ENCODE assay signal across 18 mouse cellular contexts in the genomic region with DNA sequence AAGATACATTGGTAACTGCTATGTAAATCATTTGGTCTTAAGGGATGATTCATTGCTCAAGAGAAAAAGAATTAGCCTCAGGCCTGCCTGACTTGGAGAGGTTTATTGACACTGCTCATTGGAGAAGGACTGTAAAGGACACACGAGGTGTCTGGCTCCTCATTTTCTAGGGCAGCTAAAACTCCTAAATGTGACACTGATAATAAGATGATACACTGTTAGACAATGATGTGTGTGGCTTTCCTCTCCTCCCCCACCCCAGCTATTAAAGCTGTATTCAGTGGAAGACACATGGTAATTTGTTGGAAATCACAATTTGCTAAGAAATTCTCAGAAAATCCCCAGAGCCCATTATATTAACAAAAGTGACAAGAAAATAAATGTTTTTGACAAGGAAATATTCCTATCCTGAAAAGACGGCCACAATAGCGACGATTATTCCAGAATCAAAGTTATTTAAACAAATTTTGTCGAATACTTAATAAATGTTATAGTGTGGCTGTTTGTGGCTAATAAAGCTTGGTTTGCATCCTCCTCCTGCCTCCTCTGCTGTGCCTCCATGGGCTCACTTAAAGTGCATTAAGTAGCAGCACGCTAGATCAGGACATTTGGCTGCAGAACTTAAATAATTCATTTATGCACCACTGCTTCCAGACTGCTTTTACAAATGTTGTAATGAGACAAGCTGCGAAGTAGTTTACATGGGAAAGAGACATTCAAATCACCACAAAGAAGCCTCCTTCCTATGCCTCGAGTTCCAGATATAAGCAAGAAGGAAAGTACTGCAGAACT.
A peak's percentile ranks its signal among the peaks of the same experiment; 100 is the strongest.
DNase-seq lines count a peak whose midpoint lies in the region; ATAC-seq lines count a peak whose summit lies in the region.
"Had no signal": no experiment of that assay in that cellular context is flagged by ENCODE, and none has a peak within 500 bp of the region (broad histone marks: within the 10 kb centered on the region; RNA-seq: fewer than 3 reads in every experiment).

No protein-coding gene starts in this region.

- H3K9ac ChIP-seq in hindbrain, embryonic 13.5 days: no peak overlapping the region
- H3K9ac ChIP-seq in midbrain, embryonic 16.5 days (ENCODE audit: low read depth, low read length): no peak overlapping the region
- no peak overlapping the region for H3K9ac ChIP-seq in forebrain, embryonic 14.5 days (ENCODE audit: low read length)
- H3K9ac ChIP-seq in forebrain, embryonic 16.5 days (replicated peaks; ENCODE audit: low read depth, low read length): no peak overlapping the region
- H3K9ac ChIP-seq in kidney, embryonic 15.5 days: no peak overlapping the region
- H3K9ac ChIP-seq: heart, embryonic 15.5 days had no signal

- no peaks in the 10 kb centered on the region for H3K27me3 ChIP-seq in hindbrain, embryonic 13.5 days
- H3K27me3 ChIP-seq in hindbrain, embryonic 10.5 days (ENCODE audit: insufficient read depth, poor library complexity, severe bottlenecking): no peaks in the 10 kb centered on the region
- no peaks in the 10 kb centered on the region for H3K27me3 ChIP-seq in midbrain, embryonic 16.5 days (ENCODE audit: control insufficient read depth, insufficient read depth, low read depth, low read length)
- no peaks in the 10 kb centered on the region for H3K27me3 ChIP-seq in midbrain, embryonic 10.5 days (ENCODE audit: low read depth, poor library complexity, severe bottlenecking)
- no peaks in the 10 kb centered on the region for H3K27me3 ChIP-seq in forebrain, embryonic 14.5 days (replicated peaks; ENCODE audit: control insufficient read depth, insufficient read depth, low read length)
- no peaks in the 10 kb centered on the region for H3K27me3 ChIP-seq in forebrain, embryonic 16.5 days (replicated peaks; ENCODE audit: control insufficient read depth, insufficient read depth, low read length)
- no peaks in the 10 kb centered on the region for H3K27me3 ChIP-seq in kidney, embryonic 15.5 days
- H3K27me3 ChIP-seq: heart, embryonic 15.5 days had no signal

- ATAC-seq in hindbrain, embryonic 13.5 days (ENCODE audit: low FRiP score): no peak
- peak; percentile 45; the same call in 1 of the 2 replicates for ATAC-seq in midbrain, embryonic 16.5 days
- ATAC-seq in forebrain, embryonic 14.5 days: peak; percentile 65
- peak; percentile 89 for ATAC-seq in forebrain, embryonic 16.5 days
- ATAC-seq in kidney, embryonic 15.5 days (replicated peaks; ENCODE audit: low FRiP score): no peak

- peaks cover 10% of the 10 kb centered on the region for H3K4me1 ChIP-seq in hindbrain, embryonic 13.5 days (replicated peaks)
- no peaks in the 10 kb centered on the region for H3K4me1 ChIP-seq in hindbrain, embryonic 10.5 days (replicated peaks)
- H3K4me1 ChIP-seq in midbrain, embryonic 16.5 days (ENCODE audit: control insufficient read depth, insufficient read depth, low read length): peaks cover 2% of the 10 kb centered on the region; the same call in 1 of the 2 replicates
- H3K4me1 ChIP-seq in midbrain, embryonic 10.5 days: no peaks in the 10 kb centered on the region
- no peaks in the 10 kb centered on the region for H3K4me1 ChIP-seq in forebrain, embryonic 14.5 days (ENCODE audit: control insufficient read depth, insufficient read depth, low read length)
- peaks cover 5% of the 10 kb centered on the region; the same call in 1 of the 2 replicates for H3K4me1 ChIP-seq in forebrain, embryonic 16.5 days (replicated peaks; ENCODE audit: control insufficient read depth, insufficient read depth, low read length)
- H3K4me1 ChIP-seq in kidney, embryonic 15.5 days: 0 out of 2 replicates have a peak, but pooled peaks cover 4% of the 10 kb centered on the region
- H3K4me1 ChIP-seq: embryonic facial prominence, embryonic 10.5 days; heart, embryonic 15.5 days had no signal

- H3K27ac ChIP-seq in hindbrain, embryonic 13.5 days: peak overlapping the region; percentile 30; the same call in 1 of the 2 replicates
- no peak overlapping the region for H3K27ac ChIP-seq in hindbrain, embryonic 10.5 days
- 0 out of 2 replicates have a peak overlapping the region, but pooled peaks have one; percentile 38 for H3K27ac ChIP-seq in midbrain, embryonic 16.5 days (ENCODE audit: low read length)
- H3K27ac ChIP-seq in midbrain, embryonic 10.5 days (replicated peaks): no peak overlapping the region
- no peak overlapping the region for H3K27ac ChIP-seq in forebrain, embryonic 14.5 days (ENCODE audit: low read depth, low read length)
- H3K27ac ChIP-seq in forebrain, embryonic 16.5 days (ENCODE audit: low read length): 0 out of 2 replicates have a peak overlapping the region, but pooled peaks have one; percentile 10
- H3K27ac ChIP-seq in kidney, embryonic 15.5 days: no peak overlapping the region
- H3K27ac ChIP-seq: embryonic facial prominence, embryonic 10.5 days; heart, adult 2 months; heart, embryonic 15.5 days had no signal

- no peak overlapping the region for H3K4me2 ChIP-seq in hindbrain, embryonic 13.5 days
- no peak overlapping the region for H3K4me2 ChIP-seq in midbrain, embryonic 16.5 days (ENCODE audit: low read length)
- H3K4me2 ChIP-seq in forebrain, embryonic 14.5 days (ENCODE audit: low read length): no peak overlapping the region
- H3K4me2 ChIP-seq in forebrain, embryonic 16.5 days (ENCODE audit: low read length): no peak overlapping the region
- no peak overlapping the region for H3K4me2 ChIP-seq in kidney, embryonic 15.5 days
- H3K4me2 ChIP-seq: heart, embryonic 11.5 days; heart, embryonic 15.5 days had no signal

- H3K36me3 ChIP-seq in hindbrain, embryonic 13.5 days: no peaks in the 10 kb centered on the region
- no peaks in the 10 kb centered on the region for H3K36me3 ChIP-seq in hindbrain, embryonic 10.5 days
- H3K36me3 ChIP-seq in midbrain, embryonic 16.5 days (ENCODE audit: control insufficient read depth, insufficient read depth, low read length): no peaks in the 10 kb centered on the region
- H3K36me3 ChIP-seq in midbrain, embryonic 10.5 days: no peaks in the 10 kb centered on the region
- no peaks in the 10 kb centered on the region for H3K36me3 ChIP-seq in forebrain, embryonic 14.5 days (ENCODE audit: control insufficient read depth, insufficient read depth, low read length)
- H3K36me3 ChIP-seq in forebrain, embryonic 16.5 days (ENCODE audit: control insufficient read depth, insufficient read depth): no peaks in the 10 kb centered on the region
- no peaks in the 10 kb centered on the region for H3K36me3 ChIP-seq in kidney, embryonic 15.5 days
- H3K36me3 ChIP-seq: embryonic facial prominence, embryonic 10.5 days; heart, embryonic 15.5 days had no signal

- no peak overlapping the region for H3K4me3 ChIP-seq in hindbrain, embryonic 13.5 days
- no peak overlapping the region for H3K4me3 ChIP-seq in hindbrain, embryonic 10.5 days
- H3K4me3 ChIP-seq in midbrain, embryonic 16.5 days (ENCODE audit: low read depth, low read length): no peak overlapping the region
- no peak overlapping the region for H3K4me3 ChIP-seq in midbrain, embryonic 10.5 days
- H3K4me3 ChIP-seq in forebrain, embryonic 14.5 days (ENCODE audit: low read depth, low read length): no peak overlapping the region
- H3K4me3 ChIP-seq in forebrain, embryonic 16.5 days (replicated peaks; ENCODE audit: low read length): no peak overlapping the region
- H3K4me3 ChIP-seq in kidney, embryonic 15.5 days (replicated peaks): no peak overlapping the region
- H3K4me3 ChIP-seq: embryonic facial prominence, embryonic 10.5 days; heart, adult 2 months; heart, embryonic 15.5 days had no signal

- DNase-seq in hindbrain, embryonic 10.5 days (ENCODE audit: low spot score): no peak
- DNase-seq in midbrain, embryonic 10.5 days (ENCODE audit: low spot score): no peak
- DNase-seq in forebrain, embryonic 14.5 days (ENCODE audit: low spot score): peak; percentile 59
- no peak for DNase-seq in layer of hippocampus, adult 8-10 months (ENCODE audit: low spot score in 2 of 2)
- DNase-seq: adrenal gland, adult 2 months; adrenal gland, postnatal 25 days; cerebellum, adult 2 months; cerebellum, postnatal 10 days; gastrocnemius, postnatal 14 days; heart, adult 2 months; heart, postnatal 14 days had no signal

- H3K9me3 ChIP-seq in hindbrain, embryonic 13.5 days: no peaks in the 10 kb centered on the region
- no peaks in the 10 kb centered on the region for H3K9me3 ChIP-seq in hindbrain, embryonic 10.5 days
- no peaks in the 10 kb centered on the region for H3K9me3 ChIP-seq in midbrain, embryonic 16.5 days (replicated peaks; ENCODE audit: control insufficient read depth, low read length, poor library complexity, severe bottlenecking)
- H3K9me3 ChIP-seq in midbrain, embryonic 10.5 days (replicated peaks): no peaks in the 10 kb centered on the region
- no peaks in the 10 kb centered on the region for H3K9me3 ChIP-seq in forebrain, embryonic 14.5 days (replicated peaks; ENCODE audit: control insufficient read depth, low read length)
- no peaks in the 10 kb centered on the region for H3K9me3 ChIP-seq in forebrain, embryonic 16.5 days (ENCODE audit: control insufficient read depth, low read length)
- H3K9me3 ChIP-seq in kidney, embryonic 15.5 days (replicated peaks): no peaks in the 10 kb centered on the region
- H3K9me3 ChIP-seq: embryonic facial prominence, embryonic 10.5 days had no signal

- 54% methylated on average over 8 of the region's 8 CpGs for WGBS in hindbrain, embryonic 13.5 days
- 71% methylated on average over 8 of the region's 8 CpGs for WGBS in hindbrain, embryonic 10.5 days
- 56% methylated on average over 8 of the region's 8 CpGs for WGBS in midbrain, embryonic 16.5 days
- whole genome bisulfite sequencing in midbrain, embryonic 10.5 days: 70% methylated on average over 8 of the region's 8 CpGs
- 58% methylated on average over 8 of the region's 8 CpGs for WGBS in forebrain, embryonic 14.5 days
- 41% methylated on average over 8 of the region's 8 CpGs for WGBS in forebrain, embryonic 16.5 days
- 50% methylated on average over 8 of the region's 8 CpGs for WGBS in kidney, embryonic 15.5 days

Comparison
In these comparisons a context has a peak if more than half of its experiments do, and no peak if none do; other contexts are left out.
1. H3K27ac ChIP-seq: peak in hindbrain, embryonic 13.5 days (single experiment), midbrain, embryonic 16.5 days (single experiment) and forebrain, embryonic 16.5 days (single experiment); none in hindbrain, embryonic 10.5 days (single experiment), midbrain, embryonic 10.5 days (single experiment), forebrain, embryonic 14.5 days (single experiment) and kidney, embryonic 15.5 days (single experiment).
2. ATAC-seq: peak in midbrain, embryonic 16.5 days (single experiment), forebrain, embryonic 14.5 days (single experiment) and forebrain, embryonic 16.5 days (single experiment); none in hindbrain, embryonic 13.5 days (single experiment) and kidney, embryonic 15.5 days (single experiment).